Mouse (Mus musculus) bone marrow macrophage, adult 2 months (primary cell): Measurements from ENCODE around the gene Lpcat1.

ENCODE experiments used
- CTCF ChIP-seq: IDR thresholded peaks from 2 replicates; pipeline ENCODE4 v1.5.1; 2012; ENCODE audit warnings: low read depth, mild to moderate bottlenecking, low read length, moderate library complexity
- POLR2A ChIP-seq: IDR thresholded peaks from 2 replicates; pipeline ENCODE4 v1.6.1; 2012; ENCODE audit warnings: mild to moderate bottlenecking, low read depth, low read length, borderline replicate concordance

DNA sequence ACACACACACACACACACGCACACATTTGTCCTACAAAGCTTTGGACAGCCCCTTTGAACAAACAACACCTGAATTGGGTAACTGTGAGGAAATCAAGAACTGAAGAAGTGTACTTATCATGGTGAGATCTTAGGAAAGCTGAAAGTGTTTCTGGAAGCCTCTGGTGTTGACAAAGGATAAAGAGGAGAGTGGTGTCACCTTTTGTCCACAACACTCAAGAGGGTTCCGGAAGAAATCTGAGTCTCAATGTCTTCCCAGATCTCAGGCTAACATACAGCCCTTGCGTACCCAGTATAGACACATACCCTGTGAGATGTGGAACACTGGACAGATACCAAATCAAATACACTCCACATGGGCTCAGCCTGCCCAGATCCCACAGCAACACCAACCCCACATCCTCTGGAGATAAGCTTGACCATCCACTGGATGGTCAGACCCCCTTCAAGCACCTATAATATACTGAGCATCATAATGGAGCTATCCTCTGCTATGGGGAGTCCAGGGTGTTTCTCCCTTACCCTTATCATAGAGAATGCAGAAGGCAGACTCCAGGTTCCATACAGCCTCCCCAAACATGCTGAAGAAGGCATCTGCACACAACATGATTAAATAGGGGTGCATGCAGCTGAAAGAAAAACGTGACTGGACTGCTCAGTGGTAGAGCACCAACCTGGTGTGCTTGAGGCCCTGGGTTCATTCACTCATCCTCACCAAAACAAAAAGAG is 23.7 kb upstream of the Lpcat1 start:
- no peak for TF ChIP-seq CTCF
- TF ChIP-seq POLR2A = no peak
